Mouse (Mus musculus) kidney, postnatal 14 days (tissue): Measurements from ENCODE around the gene Pdcd1lg2.

ENCODE experiments used
- DNase-seq: peaks from one replicate; pipeline ENCODE4 v3.0.0; 2022; ENCODE audit warnings: mixed read lengths

The Pdcd1lg2 gene

DNA sequence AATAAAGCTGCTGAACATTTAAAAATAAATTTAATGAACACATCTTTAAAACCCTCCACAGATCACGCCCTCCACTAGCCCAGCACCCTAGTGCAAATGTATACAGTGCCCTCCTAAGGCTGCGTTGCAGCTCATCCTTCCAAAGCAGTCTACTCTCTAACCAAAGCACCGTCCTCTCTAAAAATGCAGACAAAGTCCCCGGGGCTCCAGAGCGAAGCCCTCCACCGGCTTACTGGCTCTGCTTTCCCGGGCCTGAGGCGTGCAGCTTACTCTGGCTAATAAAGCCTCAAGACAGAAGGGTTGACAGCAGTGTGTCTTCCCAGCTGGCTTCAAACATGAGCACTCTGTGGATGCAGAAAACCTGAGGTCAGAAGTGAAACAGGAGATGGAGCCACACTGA lies 9.7 kb downstream of the Pdcd1lg2 start:
- DNase-seq: no peak

DNA sequence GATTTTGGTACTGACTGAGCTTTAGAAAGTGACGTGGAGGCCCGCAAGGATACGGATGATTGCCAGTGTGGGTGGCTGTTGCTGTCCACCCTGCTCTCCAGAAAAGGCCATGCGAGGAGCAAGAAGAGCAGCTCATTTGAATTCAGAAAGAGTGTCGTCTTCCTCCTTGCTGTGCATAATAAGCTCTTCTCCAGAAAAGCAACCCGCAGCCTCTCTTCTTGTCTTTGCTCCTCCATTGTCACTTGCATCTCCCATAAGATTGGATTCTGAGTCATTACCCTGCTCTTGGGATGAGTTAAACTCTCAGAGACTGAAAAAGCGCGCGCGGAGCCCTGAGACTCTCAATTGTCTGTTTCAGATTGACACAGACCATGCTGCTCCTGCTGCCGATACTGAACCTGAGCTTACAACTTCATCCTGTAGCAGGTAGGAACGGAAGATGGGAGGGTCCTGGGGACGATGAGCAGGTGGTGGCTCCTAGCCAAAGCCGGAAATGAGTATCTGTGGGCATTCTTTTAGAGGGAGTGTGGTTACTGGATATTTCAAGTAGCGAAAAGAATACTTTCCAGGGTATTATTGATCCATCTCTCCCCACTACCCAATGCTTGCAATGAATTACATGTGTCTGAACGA lies 11.4 kb downstream of the Pdcd1lg2 start:
- no peak for DNase-seq

DNA sequence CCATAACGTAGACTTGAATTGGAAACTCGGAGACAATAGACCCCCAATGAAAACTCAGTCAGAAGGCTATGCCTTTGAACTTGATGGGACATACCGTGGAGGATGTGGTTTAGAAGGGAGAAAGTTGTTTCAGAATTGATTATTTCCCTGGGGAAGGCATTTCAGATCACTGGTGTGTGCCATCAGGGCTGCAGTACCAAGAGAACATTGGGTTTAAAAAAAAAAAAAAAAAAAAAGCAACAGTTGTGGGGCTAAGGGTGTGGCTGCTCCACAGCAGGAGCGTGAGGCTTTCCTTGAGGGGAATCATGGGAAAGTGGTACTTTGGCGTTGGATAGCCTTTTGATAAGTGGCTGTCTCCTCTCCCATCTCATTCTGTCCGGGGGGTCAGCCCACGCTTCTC lies 12.1 kb downstream of the Pdcd1lg2 start:
- no peak for DNase-seq

DNA sequence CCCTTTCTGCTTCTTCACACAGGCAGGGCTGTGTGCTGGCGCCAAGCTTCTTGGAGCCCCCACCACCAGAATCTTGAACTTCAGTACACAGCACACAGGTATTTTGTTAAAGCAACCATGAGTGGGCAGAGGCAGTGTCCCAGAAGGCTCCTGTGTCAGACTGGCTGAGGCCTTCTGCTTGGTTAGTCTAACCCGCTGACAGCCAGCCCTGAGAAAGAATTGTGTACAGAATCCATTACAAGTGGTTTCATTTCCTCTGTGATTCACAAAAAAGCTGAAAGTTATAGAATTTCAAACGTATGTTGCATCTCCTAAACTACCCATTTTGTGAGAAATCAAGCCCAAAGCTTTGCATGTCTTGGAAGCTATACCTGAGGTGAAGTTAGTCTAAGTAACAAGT lies 19.8 kb downstream of the Pdcd1lg2 start:
- no peak for DNase-seq

DNA sequence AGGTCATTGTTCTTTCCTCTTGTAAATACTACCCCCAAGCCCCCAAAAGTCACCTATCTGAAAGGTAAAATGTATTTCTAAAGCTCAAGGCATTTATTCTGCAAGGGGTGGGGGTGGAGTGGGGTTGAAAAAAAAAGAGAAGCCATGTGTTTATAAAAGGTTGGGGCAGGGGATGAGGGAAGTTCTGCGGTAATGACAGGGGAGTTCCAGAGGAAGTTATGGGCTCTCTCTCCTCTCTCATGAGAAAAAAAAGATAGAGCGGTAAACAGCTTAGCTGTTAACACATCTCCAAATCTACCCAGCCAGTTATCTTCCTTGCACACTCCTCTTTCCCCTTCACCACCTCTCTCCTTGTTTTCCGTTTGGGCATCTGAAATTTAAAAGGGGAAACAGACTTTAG lies 20.2 kb downstream of the Pdcd1lg2 start:
- DNase-seq: no peak

DNA sequence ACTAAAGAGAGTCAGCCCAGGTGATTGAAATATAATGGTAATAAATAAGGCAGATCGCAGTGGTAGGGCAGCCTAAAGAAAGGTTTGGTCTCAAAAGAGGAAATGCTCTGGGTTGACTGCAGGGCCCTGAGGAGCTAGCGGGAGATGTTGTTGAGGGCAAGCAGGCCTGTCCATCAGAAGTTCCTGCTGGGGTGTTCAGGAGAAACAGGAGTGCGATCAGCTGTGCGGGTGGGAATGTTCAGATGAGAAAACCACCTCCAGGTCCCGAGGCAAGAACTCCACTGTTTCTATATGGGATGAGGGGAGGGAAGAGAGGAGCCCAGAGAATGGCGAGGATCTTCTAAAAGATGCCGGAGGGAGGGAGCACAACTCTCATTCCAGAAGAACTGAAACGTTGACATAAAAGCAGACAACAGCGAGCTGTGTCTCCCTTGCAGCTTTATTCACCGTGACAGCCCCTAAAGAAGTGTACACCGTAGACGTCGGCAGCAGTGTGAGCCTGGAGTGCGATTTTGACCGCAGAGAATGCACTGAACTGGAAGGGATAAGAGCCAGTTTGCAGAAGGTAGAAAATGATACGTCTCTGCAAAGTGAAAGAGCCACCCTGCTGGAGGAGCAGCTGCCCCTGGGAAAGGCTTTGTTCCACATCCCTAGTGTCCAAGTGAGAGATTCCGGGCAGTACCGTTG lies 26.2 kb downstream of the Pdcd1lg2 start:
- no peak for DNase-seq

DNA sequence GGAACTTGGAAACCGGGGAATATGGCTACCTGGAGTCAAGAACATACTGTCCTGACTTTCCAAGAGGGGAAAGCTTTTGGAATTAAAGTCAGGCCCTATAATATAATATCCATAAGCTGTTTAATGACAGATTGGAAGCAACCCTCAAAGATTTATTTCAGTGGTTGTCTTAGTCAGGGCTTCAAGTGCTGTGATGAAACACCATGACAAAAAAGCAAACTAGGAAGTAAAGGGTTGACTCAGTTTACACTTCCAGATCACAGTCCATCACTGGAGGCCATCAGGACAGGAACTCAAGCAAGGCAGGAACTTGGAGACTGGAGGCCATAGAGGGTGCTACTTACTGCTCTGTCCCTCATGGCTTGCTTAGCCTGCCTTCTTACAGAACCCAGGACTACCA lies 27.1 kb downstream of the Pdcd1lg2 start:
- DNase-seq: no peak

DNA sequence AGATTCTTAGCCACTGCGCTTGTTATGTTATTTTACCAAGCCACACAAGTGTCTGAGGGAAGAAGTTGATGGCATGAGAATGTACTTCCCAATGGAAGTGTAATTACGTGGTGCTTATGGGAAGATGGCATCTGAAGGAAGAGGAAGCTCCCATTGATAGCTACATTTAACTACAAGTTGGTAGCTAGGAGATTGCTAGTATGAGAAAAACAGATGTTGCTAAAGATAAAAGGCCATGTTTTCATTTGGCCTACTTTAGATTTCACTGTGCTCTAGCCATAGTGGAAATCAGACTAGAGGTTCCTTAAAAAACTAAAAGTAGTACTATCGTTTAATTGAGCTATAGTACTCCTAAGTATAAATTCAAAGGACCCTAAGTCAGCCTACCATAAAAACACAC lies 28.5 kb downstream of the Pdcd1lg2 start:
- DNase-seq: no peak

DNA sequence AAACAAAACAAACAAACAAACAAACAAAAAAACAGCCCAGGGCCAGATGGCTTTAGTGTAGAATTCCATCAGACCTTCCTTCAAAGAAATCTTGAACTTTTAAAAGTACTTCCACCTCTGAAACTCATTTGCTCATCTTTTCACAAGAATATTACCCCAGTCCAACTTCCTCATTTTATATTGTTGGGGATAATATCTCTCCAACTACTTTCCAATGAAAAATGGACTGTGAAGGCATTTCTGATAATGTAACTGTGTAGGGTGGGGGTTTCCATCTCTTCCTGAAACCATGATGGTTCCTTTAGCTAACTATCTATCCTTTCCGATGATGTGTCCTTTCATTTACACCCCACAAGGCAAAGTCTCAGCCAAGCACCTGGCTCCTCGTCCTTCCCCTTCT lies 31.8 kb downstream of the Pdcd1lg2 start:
- DNase-seq: no peak

DNA sequence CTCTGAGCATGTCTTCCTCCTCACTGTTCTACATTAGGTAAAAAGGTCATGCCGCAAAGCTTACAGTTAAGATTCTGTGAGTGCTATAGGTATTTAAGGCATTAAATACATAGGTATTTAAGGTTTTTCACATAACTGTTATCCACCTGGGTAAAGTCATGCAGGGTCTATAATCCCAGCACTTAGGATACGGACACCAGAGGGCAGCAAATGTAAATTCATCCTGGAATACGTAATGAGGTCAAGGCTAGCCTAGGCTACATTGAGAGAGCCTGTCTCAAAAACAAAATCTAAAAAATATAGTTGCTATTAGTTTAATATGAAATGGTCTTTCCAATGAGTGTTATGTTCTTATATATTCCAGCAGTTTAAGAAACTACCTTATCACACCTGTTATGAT lies 33.6 kb downstream of the Pdcd1lg2 start:
- no peak for DNase-seq

DNA sequence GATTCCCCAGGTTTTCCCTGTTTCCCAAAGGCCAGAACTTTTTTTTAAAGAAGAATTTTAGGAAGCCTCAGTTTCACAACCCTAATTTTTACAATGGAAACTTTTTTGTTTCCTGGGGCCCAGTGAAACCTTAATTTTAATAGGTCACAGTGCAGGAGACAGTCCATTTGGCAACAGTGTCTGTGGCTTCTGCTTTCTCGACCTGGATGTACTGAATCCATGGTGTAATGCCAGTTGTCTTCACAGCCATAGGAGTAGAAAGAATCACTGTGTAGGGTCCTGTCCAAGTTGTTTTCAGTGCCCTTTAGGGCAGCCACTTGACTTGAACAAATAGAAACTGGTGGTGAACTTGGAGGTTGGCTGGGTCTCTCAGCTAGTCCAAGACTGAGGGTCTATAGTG lies 37.7 kb downstream of the Pdcd1lg2 start:
- DNase-seq: no peak

DNA sequence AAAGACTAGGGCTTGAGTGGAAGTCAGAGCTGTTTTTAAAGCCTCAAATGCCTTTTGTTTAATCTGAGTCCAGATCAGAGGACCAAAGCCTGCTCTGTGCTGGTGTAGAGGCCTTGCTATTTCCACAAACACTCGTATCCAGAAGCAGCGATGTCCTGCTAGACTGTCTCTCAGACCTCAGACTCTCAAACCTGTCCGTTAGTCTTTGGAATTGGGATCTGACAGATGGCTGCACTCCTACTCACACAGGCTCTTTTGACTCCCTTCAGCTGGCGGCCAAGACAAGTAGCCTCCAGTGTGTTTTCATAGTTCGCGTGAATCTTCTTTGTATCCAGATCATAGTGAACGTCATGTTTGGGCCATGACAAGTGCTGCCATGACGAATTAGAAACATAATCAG lies 39.7 kb downstream of the Pdcd1lg2 start:
- DNase-seq: no peak

DNA sequence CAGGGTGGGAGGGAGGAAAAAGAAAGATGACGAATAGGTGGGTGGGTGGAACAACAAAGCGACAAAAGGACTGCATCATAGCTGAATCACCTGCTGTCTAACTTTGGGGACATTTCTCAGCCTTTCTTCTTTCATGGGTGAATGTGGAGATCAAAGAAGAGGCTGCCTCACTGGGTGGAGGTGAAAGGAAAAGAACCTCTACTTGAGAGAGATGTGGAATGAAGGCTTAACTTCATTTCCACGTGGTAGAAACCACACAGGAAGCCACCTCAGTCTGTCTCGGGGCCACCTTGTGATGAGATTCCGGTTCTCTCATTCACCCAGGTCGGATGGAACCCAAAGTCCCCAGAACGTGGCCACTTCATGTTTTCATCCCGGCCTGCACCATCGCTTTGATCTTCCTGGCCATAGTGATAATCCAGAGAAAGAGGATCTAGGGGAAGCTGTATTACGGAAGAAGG lies 43.5 kb downstream of the Pdcd1lg2 start:
- no peak for DNase-seq

DNA sequence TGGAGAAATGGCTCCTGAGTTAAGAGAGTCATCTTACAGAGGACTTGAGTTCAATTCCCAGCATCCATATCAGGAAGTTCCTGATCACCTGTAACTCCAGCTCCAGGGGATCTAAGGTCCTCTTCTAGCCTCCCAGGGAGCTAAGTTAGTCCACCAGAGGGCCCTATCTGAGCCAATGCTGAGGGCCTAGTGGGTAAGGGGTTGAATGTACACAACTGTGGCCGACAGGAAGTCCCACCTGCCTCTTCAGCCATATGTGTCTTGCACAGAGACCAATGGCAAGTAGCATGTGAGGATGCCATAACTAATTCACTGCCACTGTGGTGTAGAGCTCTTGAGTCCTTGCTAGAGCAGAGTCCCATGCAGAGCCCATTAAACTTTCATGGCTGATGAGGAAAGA lies 44.4 kb downstream of the Pdcd1lg2 start:
- no peak for DNase-seq

DNA sequence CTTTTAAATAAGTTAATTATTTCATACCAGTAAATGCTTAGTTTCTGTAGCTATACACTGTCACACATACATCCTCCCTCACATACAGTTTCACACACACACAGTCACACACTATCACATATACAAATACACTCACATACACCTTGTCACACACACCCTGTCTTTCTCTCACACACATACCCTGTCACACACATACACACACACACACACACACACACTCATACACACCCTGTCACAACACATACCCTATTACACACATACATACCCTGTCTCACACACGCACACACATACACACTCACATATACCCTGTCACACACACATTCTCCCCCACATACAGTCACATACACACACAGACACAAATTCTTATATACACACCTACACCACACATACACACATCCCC lies 47.3 kb downstream of the Pdcd1lg2 start:
- DNase-seq: no peak

DNA sequence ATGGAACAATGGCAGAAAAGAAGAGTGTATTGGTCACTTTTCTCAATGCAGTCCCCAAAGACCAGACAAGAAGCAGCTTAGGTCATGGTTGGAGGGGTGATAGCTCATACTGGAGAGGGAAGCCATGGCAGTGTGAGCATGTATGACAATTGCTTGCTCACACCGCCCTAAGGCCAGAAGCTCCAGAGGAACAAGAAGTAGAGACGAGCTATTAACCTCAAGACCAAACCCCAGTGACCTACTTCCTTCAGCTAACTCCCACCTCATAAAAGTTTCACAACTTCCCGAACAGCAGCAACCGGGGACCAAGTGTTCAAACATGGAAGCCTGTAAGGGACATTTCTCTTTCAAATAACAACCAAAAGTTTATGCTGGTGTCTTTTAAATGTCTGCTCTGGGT lies 51.7 kb downstream of the Pdcd1lg2 start:
- no peak for DNase-seq

DNA sequence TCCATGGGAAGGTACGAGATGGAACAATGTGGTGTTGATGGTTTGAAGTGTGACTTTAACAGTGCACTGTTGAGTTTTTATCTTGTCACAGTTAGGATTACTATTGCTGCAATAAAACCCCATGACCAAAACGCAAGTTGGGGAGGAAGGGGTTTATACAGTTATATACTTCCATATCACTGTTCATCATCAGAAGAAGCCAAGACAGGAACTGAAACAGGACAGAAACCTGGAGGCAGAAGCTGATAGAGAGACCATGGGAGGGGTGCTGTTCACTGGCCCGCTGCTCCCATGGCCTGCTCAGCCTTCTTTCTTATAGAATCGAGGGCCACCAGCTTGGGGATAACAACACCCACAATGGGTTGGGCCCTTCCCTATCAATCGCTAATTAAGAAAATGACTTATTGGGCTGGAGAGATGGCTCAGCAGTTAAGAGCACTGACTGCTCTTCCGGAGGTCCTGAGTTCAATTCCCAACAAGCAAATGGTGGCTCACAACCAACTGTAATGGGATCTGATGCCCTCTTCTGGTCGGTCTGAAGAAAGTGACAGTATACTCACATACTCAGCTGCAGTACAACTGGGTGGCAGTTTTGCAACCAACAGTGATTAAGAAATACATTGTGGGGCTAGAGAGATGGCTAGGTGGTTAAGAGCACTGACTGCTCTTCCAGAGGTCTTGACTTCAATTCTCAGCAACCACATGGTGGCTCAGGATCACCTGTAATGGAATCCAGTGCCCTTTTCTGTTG lies 53.1 kb downstream of the Pdcd1lg2 start:
- DNase-seq: no peak

DNA sequence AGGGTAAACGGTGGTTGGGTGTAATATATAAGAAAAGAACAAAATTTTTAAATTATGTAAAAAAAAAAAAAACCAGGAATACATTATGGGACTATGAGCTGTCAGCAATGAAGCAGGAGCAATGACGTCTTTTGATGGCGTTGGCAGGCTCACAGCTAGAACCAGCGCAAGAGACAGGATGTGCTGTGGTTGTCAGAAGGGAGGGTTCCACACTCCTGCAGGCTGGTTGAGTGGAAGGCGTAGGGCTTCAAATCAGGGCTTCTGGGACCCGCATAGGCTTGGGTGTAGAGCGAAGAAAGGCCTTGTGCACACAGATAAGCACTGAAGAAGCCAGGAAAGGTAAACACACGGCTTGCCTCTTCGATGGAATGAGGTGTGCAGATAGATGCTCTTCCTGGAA lies 56.1 kb downstream of the Pdcd1lg2 start:
- DNase-seq: no peak

DNA sequence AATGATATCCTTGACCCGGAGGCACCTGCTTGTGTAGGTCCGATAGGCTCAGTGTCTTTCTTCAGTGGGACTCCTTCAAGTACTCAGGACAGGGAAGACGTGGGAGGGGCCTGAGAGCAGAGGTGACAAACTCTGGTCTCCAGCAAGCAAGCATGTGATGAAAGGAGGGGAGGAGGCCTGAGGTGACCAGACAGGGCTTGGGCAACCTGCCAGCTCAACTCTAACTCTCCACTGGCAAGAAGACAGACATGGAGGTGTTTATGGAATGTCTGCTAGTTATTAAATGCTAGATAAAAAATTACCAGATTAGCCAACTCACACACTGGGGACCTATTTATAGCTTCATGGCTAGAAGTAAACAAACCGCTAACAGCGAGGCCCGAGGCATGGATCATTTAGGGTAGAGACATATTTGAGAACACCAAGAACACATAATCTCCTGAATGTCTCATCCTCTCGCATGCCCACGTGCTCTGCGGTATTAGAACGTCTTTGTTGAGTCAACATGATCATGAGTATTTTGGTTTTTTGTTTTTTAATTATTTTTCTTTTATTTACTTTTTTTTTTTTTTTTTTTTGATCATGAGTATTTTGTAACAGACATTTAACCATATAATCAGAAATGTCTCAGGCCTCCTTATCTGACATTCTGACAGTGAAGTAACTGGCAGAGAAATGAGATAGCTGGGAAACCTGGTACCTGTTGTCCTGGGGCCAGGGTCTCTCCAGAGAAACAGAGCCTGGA lies 58.4 kb downstream of the Pdcd1lg2 start:
- peak; percentile 88 for DNase-seq

DNA sequence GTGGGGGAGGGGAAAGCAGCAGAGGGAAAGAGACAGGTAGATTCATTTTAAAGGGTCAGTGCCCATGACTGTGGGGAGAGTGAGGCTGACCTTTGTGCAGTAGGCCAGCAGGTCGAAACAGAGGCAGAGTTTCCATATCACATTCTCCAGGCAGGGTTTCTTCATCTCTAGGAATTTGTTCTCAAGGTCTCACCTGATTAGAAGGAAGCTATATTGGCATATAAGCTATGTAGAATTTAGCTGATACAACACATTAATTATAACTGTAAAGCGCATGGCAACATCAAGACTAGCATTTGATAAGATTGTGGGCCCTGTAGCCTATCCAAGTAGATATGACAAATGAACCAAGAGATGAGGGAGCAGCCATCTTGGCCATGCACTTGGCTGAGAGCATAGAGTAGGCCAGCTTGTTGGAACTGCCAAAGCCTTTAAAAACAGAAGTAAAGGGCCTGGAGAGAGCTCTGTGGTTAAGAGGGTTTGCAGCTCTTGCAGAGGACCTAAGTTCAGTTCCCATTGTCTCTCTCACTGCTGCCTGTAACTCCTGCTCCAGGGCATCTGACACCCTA lies 59.1 kb downstream of the Pdcd1lg2 start:
- DNase-seq: no peak

DNA sequence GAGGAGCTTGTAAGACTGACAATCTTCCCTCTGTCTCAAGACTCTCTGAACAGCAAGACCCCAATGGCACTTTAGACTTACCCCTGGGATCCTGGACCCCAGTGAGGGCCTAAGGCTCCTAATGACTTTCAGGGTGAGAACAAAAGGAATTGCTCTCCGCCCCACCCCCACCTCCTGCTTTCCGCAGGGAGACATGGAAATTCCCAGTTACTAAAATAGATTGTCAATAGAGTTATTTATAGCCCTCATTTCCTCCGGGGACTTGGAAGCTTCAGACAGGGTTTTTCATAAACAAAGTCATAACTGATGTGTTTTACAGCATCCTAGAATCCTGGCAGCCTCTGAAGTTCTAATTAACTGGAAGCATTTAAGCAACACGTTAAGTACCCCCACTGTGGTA lies 59.9 kb downstream of the Pdcd1lg2 start:
- peak; percentile 72 for DNase-seq

DNA sequence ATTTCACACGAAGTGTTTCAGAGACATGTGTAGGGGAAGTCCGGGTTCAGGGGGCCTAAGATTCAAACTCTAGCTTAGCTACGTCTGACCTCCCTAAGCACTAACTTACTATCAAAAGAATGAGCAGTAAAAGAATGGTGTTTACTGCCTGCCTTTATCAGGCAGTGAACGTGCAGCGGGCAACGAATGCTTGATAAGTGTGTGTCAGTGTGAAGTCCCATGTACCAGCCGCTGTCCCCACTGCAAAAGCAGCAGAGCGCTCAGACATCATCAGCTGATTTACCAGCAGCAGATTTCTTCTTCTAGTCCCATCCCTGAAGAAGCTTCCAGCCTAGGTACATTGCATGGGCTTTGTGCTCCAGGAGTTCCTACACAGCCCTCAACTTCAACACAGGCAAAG lies 61.7 kb downstream of the Pdcd1lg2 start:
- DNase-seq: no peak

DNA sequence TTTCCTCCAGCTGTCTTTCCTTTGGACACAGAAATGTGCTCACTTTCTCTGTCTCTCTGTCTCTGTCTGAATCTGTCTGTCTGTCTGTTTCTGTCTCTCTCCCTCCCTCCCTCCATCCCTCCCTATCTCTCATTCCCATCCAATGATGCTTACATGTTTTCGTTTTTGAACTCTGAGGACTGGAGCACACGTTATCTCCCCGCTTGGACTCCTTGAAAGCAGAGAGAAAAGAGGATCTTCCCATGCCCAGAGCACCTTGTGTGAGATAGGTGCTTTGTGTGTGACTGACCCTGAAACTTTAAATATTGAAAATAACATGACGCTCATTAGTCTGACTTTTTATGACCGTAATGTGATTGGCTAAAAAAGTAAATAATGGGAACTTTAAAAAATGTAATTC lies 62.2 kb downstream of the Pdcd1lg2 start:
- DNase-seq: no peak
